Mouse (Mus musculus) liver, embryonic 12.5 days (tissue): Measurements from ENCODE around the gene Kif14. TPM values are rescaled to one million over a fixed set of nuclear protein-coding genes. Genes with fewer than 3 reads are reported as not detected.
"Not testable (repeated sequence)": the region's sequence is repeated elsewhere in the genome, so short reads cannot be mapped to it uniquely, and the experiment has no call there.

ENCODE experiments used
- ATAC-seq: fragments of 200-750 bp; cut with Nextera tagmentation; 2 replicates; pipeline ENCODE4 v1.8.0; 2017; ENCODE audit warnings: moderate number of reproducible peaks, mild to moderate bottlenecking, moderate library complexity
- H3K27ac ChIP-seq: fragments of 300-500 bp; sonication (generic); 2 replicates; pipeline ENCODE4 v1.5.1; 2016; ENCODE audit warnings: mild to moderate bottlenecking
- H3K27me3 ChIP-seq: fragments of 300-500 bp; sonication (generic); replicated peaks from 2 replicates; pipeline ENCODE4 v1.6.1; 2016; ENCODE audit warnings: mild to moderate bottlenecking, moderate library complexity
- H3K36me3 ChIP-seq: fragments of 300-500 bp; sonication (generic); 2 replicates; pipeline ENCODE4 v1.6.1; 2016; ENCODE audit warnings: mild to moderate bottlenecking, moderate library complexity
- H3K4me1 ChIP-seq: fragments of 300-500 bp; sonication (generic); 2 replicates; pipeline ENCODE4 v1.6.1; 2016
- H3K4me2 ChIP-seq: fragments of 300-500 bp; sonication (generic); 2 replicates; pipeline ENCODE4 v1.6.1; 2016; ENCODE audit warnings: mild to moderate bottlenecking, moderate library complexity
- H3K4me3 ChIP-seq: fragments of 300-500 bp; sonication (generic); 2 replicates; pipeline ENCODE4 v1.5.1; 2016; ENCODE audit warnings: mild to moderate bottlenecking, moderate library complexity
- H3K9ac ChIP-seq: fragments of 300-500 bp; sonication (generic); 2 replicates; pipeline ENCODE4 v1.6.1; 2016; ENCODE audit warnings: mild to moderate bottlenecking, moderate library complexity
- H3K9me3 ChIP-seq: fragments of 300-500 bp; sonication (generic); replicated peaks from 2 replicates; pipeline ENCODE4 v1.6.1; 2016; ENCODE audit warnings: mild to moderate bottlenecking, moderate library complexity
- WGBS: fragments of 180-500 bp; shearing (Covaris S2); methylation state at CpG from one replicate; pipeline ENCODE4 v1.1.7; 2016; ENCODE audit not compliant: insufficient replicate concordance; 5-methylcytosine and 5-hydroxymethylcytosine counted together
- polyA plus RNA-seq: library from polyadenylated mRNA; unstranded; fragments of >200 nt; fragmentation: Nextera tagmentation; extraction: Ambion mirVana; gene quantifications from 2 replicates; pipeline ENCODE4 v1.2.1, GENCODE M21; 2016

The Kif14 gene
- polyA plus RNA-seq, 1 experiment from 2014 or later: 11.3 TPM

DNA sequence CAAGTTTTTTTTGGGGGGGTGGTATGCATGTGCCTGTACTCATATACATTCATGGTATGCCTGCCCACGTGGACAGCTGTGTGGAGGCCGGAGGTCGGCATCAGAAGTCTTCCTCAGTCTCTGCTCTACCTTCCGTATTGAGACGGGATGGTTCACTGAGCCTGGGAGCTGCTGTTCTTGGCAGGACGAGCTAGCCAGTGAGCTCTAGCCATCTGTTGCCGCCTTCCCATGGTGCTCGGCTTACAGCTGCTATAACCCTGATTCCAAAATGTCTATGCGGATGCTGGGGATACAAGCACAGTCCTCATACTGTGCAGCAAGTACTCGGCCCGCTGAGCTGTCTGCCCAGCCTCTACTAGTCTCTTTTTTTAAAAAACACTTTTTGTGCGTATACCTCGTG is 33.2 kb downstream of the Kif14 start:
- H3K4me2 ChIP-seq: no peak overlapping the region
- 92% methylated on average over 13 of the region's 13 CpGs for WGBS
- peaks cover 4% of the 10 kb centered on the region for H3K9me3 ChIP-seq
- no peak overlapping the region for H3K9ac ChIP-seq
- no peak overlapping the region for H3K27ac ChIP-seq
- H3K27me3 ChIP-seq: no peaks in the 10 kb centered on the region
- no peak for ATAC-seq
- H3K4me1 ChIP-seq: peaks cover 3% of the 10 kb centered on the region; the same call in 1 of the 2 replicates
- H3K4me3 ChIP-seq: no peak overlapping the region
- H3K36me3 ChIP-seq: peaks cover 92% of the 10 kb centered on the region

DNA sequence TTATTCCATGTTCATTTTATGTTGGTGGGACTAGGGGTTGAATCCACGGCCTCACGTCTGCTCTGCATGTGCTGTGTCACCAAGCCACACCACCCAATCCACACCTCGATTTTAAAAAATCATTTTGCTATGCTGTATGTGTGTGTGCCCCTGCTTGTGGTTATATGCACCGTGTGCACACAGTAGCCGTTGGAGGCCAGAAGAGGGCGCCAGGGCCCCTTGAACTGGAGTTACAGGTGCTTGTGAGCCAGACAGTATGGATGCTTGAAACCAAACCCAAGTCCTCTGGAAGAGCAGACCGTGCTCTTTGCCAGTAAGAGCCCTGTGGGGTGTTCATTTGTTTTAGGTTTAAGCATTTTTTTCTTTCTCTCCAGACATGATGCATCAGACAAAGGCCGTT is 36.8 kb downstream of the Kif14 start:
- WGBS: 91% methylated on average over 8 of the region's 8 CpGs
- H3K4me1 ChIP-seq: no peaks in the 10 kb centered on the region
- H3K27me3 ChIP-seq: no peaks in the 10 kb centered on the region
- no peak overlapping the region for H3K4me3 ChIP-seq
- H3K36me3 ChIP-seq: peaks cover 91% of the 10 kb centered on the region
- H3K27ac ChIP-seq: no peak overlapping the region
- H3K9me3 ChIP-seq: peaks cover 4% of the 10 kb centered on the region
- H3K4me2 ChIP-seq: no peak overlapping the region
- H3K9ac ChIP-seq: no peak overlapping the region
- no peak for ATAC-seq

DNA sequence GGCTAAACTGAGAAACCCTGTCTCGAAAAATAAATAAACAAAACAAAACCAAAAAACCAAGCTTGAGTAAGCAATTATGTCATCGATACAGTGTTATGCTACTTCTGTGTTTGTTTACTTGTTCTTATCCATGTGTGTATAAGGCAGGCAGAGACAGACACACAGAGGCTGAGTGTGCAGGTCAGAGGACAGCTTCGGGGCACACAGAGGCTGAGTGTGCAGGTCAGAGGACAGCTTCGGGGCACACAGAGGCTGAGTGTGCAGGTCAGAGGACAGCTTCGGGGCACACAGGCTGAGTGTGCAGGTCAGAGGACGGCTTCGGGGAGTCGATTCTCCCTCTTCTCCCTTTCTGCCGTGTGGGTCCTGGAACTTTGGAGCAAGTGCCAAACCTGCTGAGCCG is 40.1 kb downstream of the Kif14 start:
- peak; percentile 70 for ATAC-seq
- 85% methylated on average over 9 of the region's 10 CpGs for WGBS
- H3K4me1 ChIP-seq, H3K4me2 ChIP-seq, H3K27me3 ChIP-seq, H3K9ac ChIP-seq, H3K4me3 ChIP-seq, H3K9me3 ChIP-seq, H3K27ac ChIP-seq: not testable (repeated sequence)
- peaks cover 89% of the 10 kb centered on the region for H3K36me3 ChIP-seq

DNA sequence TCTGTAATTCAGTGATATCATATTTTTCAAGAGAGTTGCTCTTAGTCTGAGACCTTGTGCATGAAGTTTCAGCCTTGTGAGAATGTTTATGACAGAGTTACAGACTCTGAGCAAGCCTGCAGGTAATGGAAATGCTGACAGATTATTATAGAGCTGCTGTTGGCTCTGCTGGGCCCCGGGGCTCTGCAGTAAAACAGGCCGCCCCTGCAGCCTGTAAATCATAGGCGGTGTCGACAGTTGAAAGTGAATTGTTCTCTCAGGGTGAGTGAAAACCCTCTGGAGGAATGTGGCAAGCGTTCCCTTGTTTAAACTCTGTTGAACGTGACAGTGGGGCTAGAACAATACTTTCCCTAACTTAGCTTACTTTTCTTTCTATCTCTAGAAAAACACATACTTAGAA is 46.2 kb downstream of the Kif14 start:
- Histone ChIP-seq H3K9ac (no peak overlapping the region), H3K27ac (no peak overlapping the region), H3K9me3 (no peaks in the 10 kb centered on the region), H3K27me3 (no peaks in the 10 kb centered on the region), H3K4me1 (no peaks in the 10 kb centered on the region), H3K4me3 (no peak overlapping the region), H3K36me3 (peaks cover 94% of the 10 kb centered on the region), H3K4me2 (no peak overlapping the region)
- ATAC-seq: no peak
- WGBS: 80% methylated on average over 6 of the region's 6 CpGs

DNA sequence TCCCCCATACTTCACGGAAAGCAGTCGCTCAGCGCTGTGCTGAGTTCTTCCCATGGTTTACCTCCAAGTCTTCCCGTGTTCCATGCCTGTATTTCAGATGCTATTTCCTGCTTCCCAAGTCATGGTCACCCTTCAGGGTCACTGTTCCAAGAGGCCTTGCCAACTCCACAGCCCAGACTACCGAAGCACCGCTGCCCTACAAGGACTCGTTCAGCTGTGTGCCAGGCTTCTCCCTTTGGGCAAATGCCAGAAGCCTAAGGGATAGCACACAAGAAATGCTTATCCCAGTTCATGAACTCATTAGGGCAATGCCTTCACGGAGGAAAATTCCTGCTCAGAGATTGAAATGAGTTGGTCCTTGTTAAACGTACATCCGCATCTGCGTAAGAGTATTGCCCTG is 47.0 kb downstream of the Kif14 start:
- H3K9me3 ChIP-seq: no peaks in the 10 kb centered on the region
- no peaks in the 10 kb centered on the region for H3K4me1 ChIP-seq
- ATAC-seq: no peak
- WGBS: 95% methylated on average over 11 of the region's 11 CpGs
- H3K4me2 ChIP-seq: no peak overlapping the region
- H3K27ac ChIP-seq: no peak overlapping the region
- H3K36me3 ChIP-seq: peaks cover 94% of the 10 kb centered on the region
- H3K4me3 ChIP-seq: no peak overlapping the region
- H3K27me3 ChIP-seq: no peaks in the 10 kb centered on the region
- no peak overlapping the region for H3K9ac ChIP-seq

DNA sequence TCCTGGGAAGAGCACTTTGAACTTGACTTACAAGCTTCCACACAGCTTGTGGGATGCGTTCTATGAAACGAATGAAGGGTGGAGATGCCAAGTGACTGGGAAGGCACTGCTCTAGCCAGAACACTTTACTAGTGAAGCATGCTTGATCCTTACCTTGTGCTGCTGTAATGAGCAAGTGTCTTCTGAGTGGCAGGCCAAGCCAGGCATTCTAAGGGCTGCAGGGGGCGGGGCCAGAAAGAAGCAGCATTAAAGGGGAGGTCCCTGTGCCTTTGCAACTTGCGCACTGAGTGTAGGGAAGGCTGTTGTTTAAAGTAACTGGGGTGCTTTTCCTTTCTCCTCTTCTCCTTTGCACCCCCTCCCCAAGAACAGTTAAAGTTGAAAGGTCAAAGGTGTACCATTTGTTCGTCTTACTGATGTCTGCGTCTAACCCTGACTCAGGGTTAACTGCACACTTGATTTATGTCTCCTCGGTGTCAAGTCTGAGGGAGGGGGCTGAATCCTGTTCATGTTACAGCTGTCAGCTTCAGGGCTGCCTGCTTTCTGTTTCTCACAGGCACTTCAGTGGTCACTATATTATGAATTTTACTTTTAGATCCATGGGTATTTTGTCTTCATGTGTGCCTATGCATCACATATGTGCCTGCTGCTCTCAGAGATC is 52.7 kb downstream of the Kif14 start:
- H3K36me3 ChIP-seq: peaks cover 97% of the 10 kb centered on the region
- no peak overlapping the region for H3K4me3 ChIP-seq
- no peak overlapping the region for H3K27ac ChIP-seq
- no peak for ATAC-seq
- no peaks in the 10 kb centered on the region for H3K9me3 ChIP-seq
- H3K9ac ChIP-seq: no peak overlapping the region
- H3K27me3 ChIP-seq: no peaks in the 10 kb centered on the region
- H3K4me2 ChIP-seq: no peak overlapping the region
- no peaks in the 10 kb centered on the region for H3K4me1 ChIP-seq
- WGBS: 86% methylated on average over 7 of the region's 7 CpGs

DNA sequence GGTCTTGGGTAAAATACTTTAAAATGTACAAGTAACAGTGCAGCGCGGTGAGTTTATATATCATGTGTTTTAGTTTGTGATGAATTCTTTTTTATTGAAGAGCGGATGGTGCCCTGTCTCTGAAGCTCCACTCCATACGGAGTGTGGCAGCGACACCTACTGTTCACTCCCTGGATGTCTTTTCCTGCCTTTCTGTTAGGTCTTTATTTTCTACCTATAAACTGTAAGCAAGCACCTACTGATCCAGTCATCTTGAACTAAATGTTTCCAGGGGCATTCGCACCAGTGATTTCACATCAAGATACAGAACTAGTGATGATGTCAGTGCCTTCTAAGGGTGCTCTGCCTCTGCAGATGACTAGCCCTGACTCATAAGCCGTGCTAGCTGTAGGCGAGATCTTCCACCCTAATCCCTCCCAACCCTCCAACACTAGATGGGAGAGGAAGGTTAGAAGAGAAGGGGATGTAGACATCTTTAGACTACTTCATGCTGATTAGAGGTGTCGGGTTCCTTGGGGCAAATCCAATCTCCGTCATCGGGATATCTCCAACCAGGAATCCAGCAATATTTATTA is 55.3 kb downstream of the Kif14 start:
- 82% methylated on average over 11 of the region's 11 CpGs for WGBS

DNA sequence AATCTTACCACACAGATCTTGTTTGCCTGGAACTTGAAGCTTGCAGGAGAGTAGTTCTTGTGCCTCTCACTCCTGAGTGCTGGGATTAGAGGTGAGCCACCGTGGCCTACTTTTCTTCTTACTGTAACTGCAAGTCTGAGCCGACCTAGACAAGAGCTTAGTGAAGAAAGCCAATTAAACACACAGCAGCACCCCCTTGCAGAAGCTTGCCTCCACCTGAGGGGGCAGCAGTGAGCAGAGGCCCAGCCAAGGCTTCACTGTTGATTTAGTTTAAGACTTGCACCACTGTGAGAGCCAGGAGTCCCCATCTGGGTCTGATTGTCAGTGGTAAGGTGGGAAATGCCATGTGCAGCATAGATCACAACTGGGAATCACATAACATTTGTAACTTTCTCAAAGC is 58.8 kb downstream of the Kif14 start:
- H3K4me1 ChIP-seq: no peaks in the 10 kb centered on the region
- H3K27ac ChIP-seq: no peak overlapping the region
- no peak overlapping the region for H3K4me3 ChIP-seq
- peaks cover 96% of the 10 kb centered on the region for H3K36me3 ChIP-seq
- H3K4me2 ChIP-seq: no peak overlapping the region
- H3K27me3 ChIP-seq: no peaks in the 10 kb centered on the region
- H3K9me3 ChIP-seq: no peaks in the 10 kb centered on the region
- H3K9ac ChIP-seq: no peak overlapping the region
- 0 out of 2 replicates have a peak, but pooled peaks have one; percentile 40 for ATAC-seq
- WGBS: 52% methylated on average over 2 of the region's 2 CpGs

More for the DNA sequence above, 55.3 kb downstream of the Kif14 start:
- ATAC-seq: no peak
- no peaks in the 10 kb centered on the region for H3K4me1 ChIP-seq
- no peak overlapping the region for H3K4me3 ChIP-seq
- H3K27ac ChIP-seq: no peak overlapping the region
- no peaks in the 10 kb centered on the region for H3K9me3 ChIP-seq
- H3K9ac ChIP-seq: no peak overlapping the region
- H3K4me2 ChIP-seq: no peak overlapping the region
- no peaks in the 10 kb centered on the region for H3K27me3 ChIP-seq
- peaks cover 95% of the 10 kb centered on the region for H3K36me3 ChIP-seq

DNA sequence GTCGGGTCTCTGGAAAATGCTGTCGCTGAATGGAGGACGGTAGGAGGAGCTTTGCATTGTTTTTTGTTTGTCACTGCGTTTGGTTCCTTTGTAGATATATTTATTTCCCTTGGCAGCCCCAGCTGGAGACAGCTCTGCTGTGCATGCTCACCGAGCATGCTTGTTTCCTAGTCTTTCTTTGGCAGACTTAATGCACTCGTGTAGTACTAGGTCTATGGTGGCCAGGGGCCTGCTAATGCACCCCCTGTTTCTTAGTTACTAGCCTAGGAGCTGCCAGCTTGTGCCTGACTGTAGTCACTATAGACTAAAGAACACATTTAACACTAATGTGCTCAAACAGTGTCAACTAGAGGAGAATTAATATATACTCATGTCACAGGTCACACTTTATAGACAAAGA is 59.7 kb downstream of the Kif14 start:
- WGBS: 85% methylated on average over 6 of the region's 6 CpGs
- H3K4me2 ChIP-seq: no peak overlapping the region
- H3K27me3 ChIP-seq: no peaks in the 10 kb centered on the region
- H3K27ac ChIP-seq: no peak overlapping the region
- no peak for ATAC-seq
- no peak overlapping the region for H3K4me3 ChIP-seq
- no peaks in the 10 kb centered on the region for H3K4me1 ChIP-seq
- H3K9me3 ChIP-seq: no peaks in the 10 kb centered on the region
- H3K9ac ChIP-seq: no peak overlapping the region
- H3K36me3 ChIP-seq: peaks cover 98% of the 10 kb centered on the region

DNA sequence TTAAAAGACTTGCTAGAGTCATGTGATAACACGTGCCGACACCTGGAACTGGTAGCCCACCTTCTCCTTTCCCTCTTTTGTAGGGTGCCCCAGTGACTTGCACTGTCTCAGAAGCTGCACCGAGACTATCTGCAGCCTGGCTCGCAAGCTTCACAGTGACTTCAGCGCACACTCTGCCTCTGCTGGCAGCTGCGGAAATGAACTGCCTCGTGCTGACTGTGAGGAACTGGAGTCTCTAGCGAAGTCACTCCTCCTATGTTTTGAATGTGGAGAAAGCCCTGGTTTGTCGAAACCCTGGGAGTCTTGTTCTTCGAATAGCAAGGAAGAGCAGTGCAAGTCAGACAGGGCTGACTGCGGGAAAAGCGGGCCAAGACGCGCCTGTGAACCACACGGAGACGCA is 61.0 kb downstream of the Kif14 start:
- Histone ChIP-seq H3K27ac (no peak overlapping the region), H3K27me3 (no peaks in the 10 kb centered on the region), H3K4me2 (no peak overlapping the region), H3K9me3 (no peaks in the 10 kb centered on the region), H3K9ac (no peak overlapping the region), H3K36me3 (peaks cover 94% of the 10 kb centered on the region), H3K4me3 (no peak overlapping the region), H3K4me1 (peaks cover 7% of the 10 kb centered on the region)
- 92% methylated on average over 16 of the region's 16 CpGs for WGBS
- no peak for ATAC-seq

DNA sequence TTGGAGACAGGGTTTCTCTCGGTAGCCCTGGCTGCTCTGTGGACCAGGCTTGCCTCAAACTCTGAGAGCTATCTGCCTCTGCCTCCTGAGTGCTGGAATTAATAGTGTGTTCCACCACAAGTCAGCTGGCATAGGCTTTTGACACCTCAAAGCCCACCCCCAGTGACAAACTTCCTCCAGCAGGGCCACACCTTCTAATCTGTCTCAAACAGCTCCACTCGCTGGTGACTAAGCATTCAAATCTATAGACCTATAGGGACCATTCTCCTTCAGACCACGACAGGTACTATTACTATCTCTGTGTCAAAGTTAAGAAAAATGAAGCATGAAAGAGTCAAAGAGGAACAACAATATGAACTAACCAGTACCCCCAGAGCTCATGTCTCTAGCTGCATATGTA is 66.4 kb downstream of the Kif14 start:
- H3K4me2 ChIP-seq: peak overlapping the region; percentile 45
- peaks cover 57% of the 10 kb centered on the region for H3K36me3 ChIP-seq
- H3K4me1 ChIP-seq: peaks cover 23% of the 10 kb centered on the region
- no peak overlapping the region for H3K9ac ChIP-seq
- H3K4me3 ChIP-seq: no peak overlapping the region
- peaks cover 3% of the 10 kb centered on the region; the same call in 1 of the 2 replicates for H3K9me3 ChIP-seq
- H3K27ac ChIP-seq: peak overlapping the region; percentile 93
- ATAC-seq: peak; percentile 99
- no peaks in the 10 kb centered on the region for H3K27me3 ChIP-seq
- WGBS: 32% methylated on average over 3 of the region's 3 CpGs

DNA sequence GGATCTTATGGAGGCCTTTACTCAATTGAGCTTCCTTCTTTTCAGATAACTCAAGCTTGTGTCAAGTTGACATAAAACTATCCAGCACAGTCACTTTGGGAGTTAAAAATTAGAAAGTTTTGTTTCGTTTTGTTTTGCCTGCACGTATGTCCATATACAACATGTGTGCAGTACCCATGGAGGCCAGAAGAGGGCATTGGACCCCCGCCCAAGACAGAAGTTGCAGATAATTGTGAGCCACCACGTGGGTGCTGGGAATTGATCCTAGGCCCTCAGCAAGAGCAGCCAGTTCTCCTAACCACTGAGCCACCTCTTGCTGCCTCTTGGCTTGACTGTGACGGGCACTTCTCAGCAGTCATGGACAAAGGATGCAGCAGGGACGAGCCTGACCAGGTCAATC is 70.8 kb downstream of the Kif14 start:
- peaks cover 15% of the 10 kb centered on the region for H3K36me3 ChIP-seq
- ATAC-seq: no peak
- H3K4me2 ChIP-seq: no peak overlapping the region
- no peak overlapping the region for H3K4me3 ChIP-seq
- no peak overlapping the region for H3K9ac ChIP-seq
- 84% methylated on average over 6 of the region's 6 CpGs for WGBS
- peaks cover 22% of the 10 kb centered on the region for H3K4me1 ChIP-seq
- H3K27ac ChIP-seq: no peak overlapping the region
- peaks cover 3% of the 10 kb centered on the region; the same call in 1 of the 2 replicates for H3K9me3 ChIP-seq
- H3K27me3 ChIP-seq: no peaks in the 10 kb centered on the region

DNA sequence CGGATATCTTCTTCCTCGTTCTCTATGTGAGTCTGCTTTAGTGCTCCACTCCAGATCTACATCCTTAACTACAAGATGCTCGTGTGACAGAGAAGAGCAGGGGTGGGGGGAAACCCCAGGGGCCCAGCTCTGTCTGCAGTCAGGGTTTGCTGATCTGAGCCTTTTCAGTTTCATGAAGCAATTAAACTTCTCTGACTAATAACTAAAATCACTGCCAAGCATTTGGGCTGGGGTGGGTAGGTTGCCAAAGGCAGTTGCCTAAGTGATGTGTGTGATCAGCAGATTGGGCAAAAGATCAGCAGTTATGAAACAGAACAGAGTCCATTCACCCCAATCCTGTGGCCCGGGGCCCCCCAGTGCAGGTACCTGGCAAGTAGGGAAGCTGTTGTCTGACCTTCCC is 72.1 kb downstream of the Kif14 start:
- WGBS: 65% methylated on average over 4 of the region's 4 CpGs
- no peaks in the 10 kb centered on the region for H3K27me3 ChIP-seq
- no peak overlapping the region for H3K4me3 ChIP-seq
- no peak for ATAC-seq
- H3K27ac ChIP-seq: no peak overlapping the region
- no peak overlapping the region for H3K4me2 ChIP-seq
- peaks cover 15% of the 10 kb centered on the region for H3K36me3 ChIP-seq
- peaks cover 3% of the 10 kb centered on the region; the same call in 1 of the 2 replicates for H3K9me3 ChIP-seq
- peaks cover 12% of the 10 kb centered on the region for H3K4me1 ChIP-seq
- no peak overlapping the region for H3K9ac ChIP-seq
